Mouse (Mus musculus): ENCODE results near the gene Fam151b.

GRCm38 (mm10) chr13:92425758-92426264 lies 58.0 kb downstream of the Fam151b start, which contains the start of gene Ankrd34b:
- no peak for TF ChIP-seq CTCF (IDR thresholded peaks at IDR 0.05; ENCODE audit: insufficient read depth, low read length)
- no peak for TF ChIP-seq POLR2A (IDR thresholded peaks at IDR 0.05; ENCODE audit: borderline replicate concordance, extremely low read depth, low read depth, low read length)

Data from lung, adult 2 months (tissue).